Mouse (Mus musculus): Measurements from ENCODE around the gene Dok4. TPM values are rescaled to one million over a fixed set of nuclear protein-coding genes. Genes with fewer than 3 reads are reported as not detected.

Gene Dok4
- polyA plus RNA-seq (2015; fragmentation: Nextera tagmentation; extraction: Ambion mirVana), result 80.2 and 103 TPM in 2 replicates

GRCm38 (mm10) chr8:94876197-94876730 is at the start of gene Dok4:
Dok4 (minus strand) TSS chr8:94876330.
- 1% methylated on average over 19 of the region's 37 CpGs for WGBS
- peak; percentile 62 for ATAC-seq (ENCODE audit: low read depth)

DNA sequence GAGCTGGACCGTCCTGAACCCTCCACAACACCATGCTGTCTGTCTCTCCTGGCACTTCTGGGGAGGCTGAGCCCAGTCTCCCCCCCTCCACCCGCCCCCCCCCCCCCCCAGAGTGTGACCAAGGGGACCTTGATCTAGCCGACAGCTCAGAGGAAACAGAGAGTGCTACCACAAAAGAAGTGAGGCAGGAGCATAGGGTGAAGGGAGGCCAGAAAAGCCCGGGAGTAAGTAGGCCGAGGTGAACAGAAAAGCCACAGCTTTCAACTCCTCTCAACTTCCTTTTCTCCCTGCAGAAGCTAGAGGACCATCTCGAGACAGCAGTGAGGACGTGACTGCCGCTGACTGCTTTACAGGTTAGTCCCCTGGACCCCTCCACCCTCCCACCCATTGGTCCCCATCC is 47.3 kb upstream of the Dok4 start, which contains the start of gene Adgrg5:
Gene Adgrg5 (plus strand): TSS at position 290 of the 400 bp plus-strand sequence.
- Histone ChIP-seq H3K27ac (replicated peaks) (no peak within 1 kb of the TSS), H3K4me2 (no peak within 1 kb of the TSS), H3K4me3 (no peak within 1 kb of the TSS), H3K9me3 (no peaks in the 10 kb centered on the region), H3K9ac (0 out of 2 replicates have a peak within 1 kb of the TSS, but pooled peaks have one; percentile 17), H3K4me1 (replicated peaks) (0 out of 2 replicates have a peak, but pooled peaks cover 5% of the 10 kb centered on the region), H3K27me3 (peaks cover 5% of the 10 kb centered on the region), H3K36me3 (no peaks in the 10 kb centered on the region)
- 65% methylated on average over 7 of the region's 8 CpGs for WGBS
- no peak for ATAC-seq (ENCODE audit: low read depth)

More at GRCm38 (mm10) chr8:94876197-94876730, at the start of gene Dok4:
- Histone ChIP-seq H3K27me3 (peaks cover 23% of the 10 kb centered on the region), H3K9me3 (no peaks in the 10 kb centered on the region), H3K9ac (peak within 1 kb of the TSS; percentile 77), H3K4me3 (peak within 1 kb of the TSS; percentile 57), H3K36me3 (no peaks in the 10 kb centered on the region), H3K4me1 (replicated peaks) (peaks cover 46% of the 10 kb centered on the region), H3K4me2 (peak within 1 kb of the TSS; percentile 94), H3K27ac (replicated peaks) (peak within 1 kb of the TSS; percentile 63; the same call in 1 of the 2 replicates)

- ATAC-seq (ENCODE audit: low read depth), result no peak
- WGBS, result 33% methylated on average over 8 of the region's 8 CpGs
- no peak overlapping the region for H3K9ac ChIP-seq
- H3K4me1 ChIP-seq (replicated peaks), result peaks cover 11% of the 10 kb centered on the region
- H3K27me3 ChIP-seq, result peaks cover 13% of the 10 kb centered on the region
- no peak overlapping the region for H3K4me2 ChIP-seq
- H3K27ac ChIP-seq (replicated peaks), result no peak overlapping the region
- H3K36me3 ChIP-seq, result no peaks in the 10 kb centered on the region
- no peak overlapping the region for H3K4me3 ChIP-seq
- no peaks in the 10 kb centered on the region for H3K9me3 ChIP-seq
These were observed 46.5 kb upstream of the Dok4 start for GRCm38 (mm10) chr8:94922602-94923001.

DNA sequence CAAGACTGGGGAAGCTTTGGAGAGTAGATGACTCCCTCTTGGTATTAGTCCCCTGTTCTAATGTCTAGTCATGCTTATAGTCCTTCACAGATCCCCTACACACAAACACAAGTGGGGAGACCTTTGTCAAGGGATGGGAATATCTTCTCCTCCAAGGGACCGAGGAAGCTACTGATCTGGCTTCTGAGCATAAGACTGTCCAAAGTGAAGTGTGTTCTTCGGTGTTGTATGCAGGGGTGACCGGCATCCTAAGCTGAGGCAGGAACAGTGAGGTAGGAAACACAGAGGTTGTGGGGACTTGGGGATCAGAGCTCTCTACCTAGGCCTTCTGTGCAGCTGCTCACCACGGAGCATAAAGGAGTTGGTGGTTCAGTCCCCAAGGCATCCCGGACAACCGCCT is 46.0 kb upstream of the Dok4 start:
- H3K27me3 ChIP-seq, result peaks cover 16% of the 10 kb centered on the region
- no peak overlapping the region for H3K4me3 ChIP-seq
- 69% methylated on average over 6 of the region's 6 CpGs for WGBS
- no peak overlapping the region for H3K27ac ChIP-seq (replicated peaks)
- H3K9ac ChIP-seq, result no peak overlapping the region
- ATAC-seq (ENCODE audit: low read depth), result no peak
- H3K36me3 ChIP-seq, result no peaks in the 10 kb centered on the region
- peaks cover 15% of the 10 kb centered on the region for H3K4me1 ChIP-seq (replicated peaks)
- H3K9me3 ChIP-seq, result no peaks in the 10 kb centered on the region
- H3K4me2 ChIP-seq, result no peak overlapping the region

DNA sequence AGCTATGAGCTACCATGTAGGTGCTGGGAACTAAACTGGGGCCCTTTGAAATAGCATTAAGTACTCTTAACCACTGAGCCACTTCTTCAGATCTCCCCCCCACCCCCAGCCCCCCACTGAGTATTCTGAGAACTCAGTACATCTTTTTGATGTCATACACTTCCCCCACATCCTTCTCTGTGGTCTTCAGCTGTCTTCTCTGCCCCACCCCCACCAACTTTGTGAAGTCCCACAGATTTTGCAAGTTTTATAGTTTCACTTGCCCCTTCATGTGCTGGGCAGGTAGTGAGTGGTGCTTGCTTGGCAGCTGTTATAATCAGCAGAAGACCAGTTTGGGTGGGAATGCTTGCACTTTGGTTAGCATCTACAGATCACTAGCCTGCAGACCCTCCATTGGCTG is 43.1 kb upstream of the Dok4 start:
- no peak overlapping the region for H3K9ac ChIP-seq
- peaks cover 39% of the 10 kb centered on the region for H3K4me1 ChIP-seq (replicated peaks)
- peaks cover 31% of the 10 kb centered on the region for H3K27me3 ChIP-seq
- no peak for ATAC-seq (ENCODE audit: low read depth)
- no peaks in the 10 kb centered on the region for H3K36me3 ChIP-seq
- H3K4me2 ChIP-seq, result no peak overlapping the region
- H3K27ac ChIP-seq (replicated peaks), result no peak overlapping the region
- H3K9me3 ChIP-seq, result no peaks in the 10 kb centered on the region
- no peak overlapping the region for H3K4me3 ChIP-seq

DNA sequence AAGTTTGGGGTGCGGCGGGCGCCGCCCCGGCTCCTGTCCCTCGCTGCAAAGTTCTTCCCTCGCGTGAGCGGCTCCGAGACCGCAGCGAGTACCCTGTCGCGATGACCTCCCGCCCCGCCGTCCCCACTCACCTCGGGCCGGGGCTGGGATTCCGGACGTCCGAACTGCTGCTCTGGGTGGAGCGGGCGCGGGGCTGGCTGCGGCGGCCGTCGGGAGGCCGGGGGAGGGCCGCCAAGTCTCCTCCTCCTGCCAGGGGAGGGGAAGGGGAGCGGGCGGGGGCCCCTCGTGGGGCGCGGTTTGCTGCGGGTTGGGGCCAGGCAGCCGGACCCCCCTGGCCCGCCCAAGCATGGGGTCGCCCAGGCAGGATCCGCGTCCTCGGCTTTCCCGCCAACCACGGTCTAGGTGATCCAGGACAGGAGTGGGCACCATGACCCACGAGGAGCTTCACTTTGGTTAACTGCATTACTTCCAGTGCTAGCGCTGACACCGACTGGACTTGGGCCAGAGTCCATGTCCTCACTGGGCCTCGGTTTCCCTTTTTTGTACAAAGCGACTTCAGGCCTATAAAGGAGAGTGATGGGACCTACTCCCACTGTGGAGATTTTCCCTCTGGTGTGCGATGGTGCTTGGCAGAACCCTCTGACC is 41.8 kb upstream of the Dok4 start, which contains the start of gene Ccdc102a:
Gene Ccdc102a (minus strand): TSS at position 248 of the 645 bp plus-strand sequence.
- Histone ChIP-seq H3K4me2 (peak within 1 kb of the TSS; percentile 73), H3K27ac (replicated peaks) (0 out of 2 replicates have a peak within 1 kb of the TSS, but pooled peaks have one; percentile 33), H3K9me3 (no peaks in the 10 kb centered on the region), H3K27me3 (peaks cover 43% of the 10 kb centered on the region), H3K36me3 (no peaks in the 10 kb centered on the region), H3K9ac (peak within 1 kb of the TSS; percentile 70), H3K4me1 (replicated peaks) (peaks cover 49% of the 10 kb centered on the region), H3K4me3 (peak within 1 kb of the TSS; percentile 55)
- WGBS, result 4% methylated on average over 39 of the region's 51 CpGs
- peak; percentile 41; the same call in 1 of the 2 replicates for ATAC-seq (ENCODE audit: low read depth)

DNA sequence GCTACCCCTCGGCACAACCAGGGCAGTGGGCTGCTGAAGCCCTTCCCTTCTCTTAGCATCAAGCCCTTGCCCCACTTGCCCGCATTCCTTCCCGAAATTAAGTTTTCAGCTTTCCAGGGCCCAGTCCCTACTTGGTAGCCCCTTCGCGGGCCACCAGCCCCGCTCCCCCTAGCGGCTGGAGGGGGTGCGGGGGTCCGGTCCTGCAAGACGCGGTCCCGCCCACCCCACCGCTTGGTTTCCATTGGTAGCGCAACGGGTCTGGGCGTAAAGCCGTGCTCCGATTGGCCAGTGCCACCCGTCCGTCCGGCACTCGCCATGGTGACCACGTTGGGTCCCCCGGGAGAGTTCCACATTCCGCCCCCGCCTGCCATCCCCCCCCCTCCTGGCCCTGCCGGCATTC is 41.2 kb upstream of the Dok4 start:
- H3K4me2 ChIP-seq, result peak overlapping the region; percentile 73
- peak; percentile 91 for ATAC-seq (ENCODE audit: low read depth)
- H3K36me3 ChIP-seq, result no peaks in the 10 kb centered on the region
- H3K4me3 ChIP-seq, result peak overlapping the region; percentile 55
- WGBS, result 1% methylated on average over 27 of the region's 27 CpGs
- H3K9me3 ChIP-seq, result no peaks in the 10 kb centered on the region
- H3K4me1 ChIP-seq (replicated peaks), result peaks cover 48% of the 10 kb centered on the region
- peaks cover 49% of the 10 kb centered on the region for H3K27me3 ChIP-seq
- H3K9ac ChIP-seq, result peak overlapping the region; percentile 70
- H3K27ac ChIP-seq (replicated peaks), result 0 out of 2 replicates have a peak overlapping the region, but pooled peaks have one; percentile 33

GRCm38 (mm10) chr8:94916960-94917324 is 40.8 kb upstream of the Dok4 start:
- no peaks in the 10 kb centered on the region for H3K36me3 ChIP-seq
- H3K27ac ChIP-seq (replicated peaks), result no peak overlapping the region
- peak overlapping the region; percentile 70 for H3K9ac ChIP-seq
- 14% methylated on average over 10 of the region's 10 CpGs for WGBS
- H3K4me1 ChIP-seq (replicated peaks), result peaks cover 48% of the 10 kb centered on the region
- no peaks in the 10 kb centered on the region for H3K9me3 ChIP-seq
- peak overlapping the region; percentile 55 for H3K4me3 ChIP-seq
- ATAC-seq (ENCODE audit: low read depth), result no peak
- H3K4me2 ChIP-seq, result peak overlapping the region; percentile 73
- H3K27me3 ChIP-seq, result peaks cover 53% of the 10 kb centered on the region

DNA sequence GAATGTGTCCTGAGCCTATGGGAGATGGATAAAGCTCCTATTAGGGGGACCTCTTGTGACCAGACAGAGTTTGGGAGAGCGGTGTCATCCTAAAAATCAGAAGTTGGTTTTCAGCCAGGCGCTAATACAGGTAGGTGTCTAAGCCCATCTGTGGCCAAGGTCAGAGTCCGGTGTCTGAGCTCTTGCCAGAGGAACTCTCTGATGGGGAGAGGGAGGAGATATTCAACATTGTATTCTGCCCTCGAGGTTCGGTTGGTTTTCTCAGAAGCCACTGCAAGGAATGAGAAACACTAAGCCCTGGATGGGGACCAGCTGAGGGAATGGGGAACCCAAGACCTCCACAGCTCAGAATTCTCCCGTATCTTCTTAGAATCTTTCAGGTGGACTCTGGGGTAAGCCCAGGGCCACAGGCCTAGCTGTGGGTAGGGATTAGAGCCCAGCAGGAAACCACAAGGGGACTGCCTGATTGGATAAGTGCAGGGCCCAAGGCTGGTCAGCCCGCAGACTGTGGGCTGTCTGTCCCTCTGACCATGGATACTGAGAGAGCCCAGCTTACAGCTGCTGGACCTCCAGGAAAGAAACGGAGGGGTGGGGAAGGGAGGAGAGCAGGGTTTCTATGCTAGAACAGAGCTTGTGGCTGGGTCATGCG is 40.3 kb upstream of the Dok4 start:
- H3K4me3 ChIP-seq, result peak overlapping the region; percentile 55
- H3K4me1 ChIP-seq (replicated peaks), result peaks cover 48% of the 10 kb centered on the region
- H3K27me3 ChIP-seq, result peaks cover 58% of the 10 kb centered on the region
- no peak for ATAC-seq (ENCODE audit: low read depth)
- H3K4me2 ChIP-seq, result peak overlapping the region; percentile 73
- peak overlapping the region; percentile 70; the same call in 1 of the 2 replicates for H3K9ac ChIP-seq
- no peak overlapping the region for H3K27ac ChIP-seq (replicated peaks)
- H3K9me3 ChIP-seq, result no peaks in the 10 kb centered on the region
- 57% methylated on average over 9 of the region's 9 CpGs for WGBS
- H3K36me3 ChIP-seq, result no peaks in the 10 kb centered on the region

DNA sequence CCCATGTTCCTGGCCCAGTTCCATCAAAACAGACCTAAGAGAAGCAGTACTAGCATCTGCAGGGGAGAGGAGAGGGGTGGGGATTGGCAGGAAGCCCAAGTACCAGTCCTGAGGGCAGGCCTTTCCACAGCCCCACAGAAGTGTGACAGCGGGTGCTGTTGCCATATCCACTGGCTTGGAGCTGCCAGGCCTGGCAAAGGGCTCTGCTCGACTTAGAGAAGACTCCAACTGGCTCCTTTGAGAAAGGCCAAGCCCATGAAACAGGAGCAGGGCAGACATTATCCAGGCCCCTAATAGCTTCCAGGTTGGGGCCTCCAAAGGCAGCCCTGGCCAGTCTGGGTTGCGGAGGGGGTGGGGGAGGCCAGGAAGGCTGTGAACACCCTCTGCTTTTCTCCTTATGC is 38.6 kb upstream of the Dok4 start:
- ATAC-seq (ENCODE audit: low read depth), result no peak
- H3K4me3 ChIP-seq, result no peak overlapping the region
- no peaks in the 10 kb centered on the region for H3K36me3 ChIP-seq
- H3K9me3 ChIP-seq, result no peaks in the 10 kb centered on the region
- peaks cover 60% of the 10 kb centered on the region for H3K27me3 ChIP-seq
- H3K9ac ChIP-seq, result no peak overlapping the region
- H3K4me2 ChIP-seq, result no peak overlapping the region
- WGBS, result 66% methylated on average over 3 of the region's 3 CpGs
- H3K4me1 ChIP-seq (replicated peaks), result peaks cover 48% of the 10 kb centered on the region
- peak overlapping the region; percentile 24; the same call in 1 of the 2 replicates for H3K27ac ChIP-seq (replicated peaks)

DNA sequence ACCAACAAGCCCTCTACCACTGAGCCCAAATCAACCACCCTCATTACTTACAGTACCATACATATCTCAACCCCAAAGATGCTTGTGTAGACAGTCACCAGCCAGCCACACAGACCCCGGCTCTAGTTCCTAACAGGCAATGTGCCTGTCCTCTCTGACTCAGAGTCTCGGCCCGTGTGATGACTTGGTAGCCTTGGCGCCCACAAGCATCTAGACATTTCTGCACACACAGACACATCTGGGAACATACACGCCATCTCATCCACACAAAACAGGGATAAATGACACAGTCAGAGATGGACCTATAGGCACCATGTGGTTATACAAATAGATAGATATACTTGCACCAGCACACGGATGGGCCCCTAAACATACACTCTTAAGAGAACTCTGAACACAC is 38.1 kb upstream of the Dok4 start:
- H3K27me3 ChIP-seq, result peaks cover 60% of the 10 kb centered on the region
- H3K9me3 ChIP-seq, result no peaks in the 10 kb centered on the region
- no peak overlapping the region for H3K4me3 ChIP-seq
- H3K36me3 ChIP-seq, result no peaks in the 10 kb centered on the region
- WGBS, result 86% methylated on average over 6 of the region's 6 CpGs
- no peak overlapping the region for H3K27ac ChIP-seq (replicated peaks)
- H3K4me2 ChIP-seq, result no peak overlapping the region
- H3K9ac ChIP-seq, result no peak overlapping the region
- ATAC-seq (ENCODE audit: low read depth), result no peak
- peaks cover 48% of the 10 kb centered on the region for H3K4me1 ChIP-seq (replicated peaks)

DNA sequence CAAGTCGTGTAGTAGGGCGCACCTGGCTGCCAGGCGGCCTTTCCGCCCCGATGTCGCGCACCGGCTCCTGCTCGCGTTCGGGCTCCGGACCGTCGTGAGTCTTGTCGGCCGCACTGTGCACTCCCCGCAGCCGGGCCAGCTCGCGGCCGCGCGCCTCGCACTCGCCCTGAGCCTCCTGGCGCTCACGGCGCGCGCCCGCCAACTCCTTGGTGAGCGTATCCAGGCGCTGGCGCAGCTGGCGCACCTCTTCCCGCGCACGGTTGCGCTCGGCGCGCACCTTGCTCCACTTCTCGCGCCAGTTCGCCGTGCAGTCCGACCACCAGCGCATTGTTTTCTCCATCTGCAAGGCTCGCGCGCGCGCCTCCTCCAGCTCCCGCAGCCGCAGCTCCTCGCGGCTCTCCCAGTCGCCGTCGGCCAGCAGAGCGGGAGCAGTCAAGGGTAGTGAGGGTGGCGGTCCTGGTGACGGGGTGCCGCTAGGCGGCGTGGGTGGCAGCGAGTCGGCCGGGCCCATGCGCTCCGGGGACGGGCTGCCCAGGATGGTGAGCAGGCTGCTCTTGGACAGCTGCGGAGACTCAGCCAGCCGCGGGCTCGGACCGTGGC is 37.0 kb upstream of the Dok4 start:
- 3% methylated on average over 77 of the region's 77 CpGs for WGBS
- H3K27ac ChIP-seq (replicated peaks), result no peak overlapping the region
- H3K4me3 ChIP-seq, result peak overlapping the region; percentile 48
- peak; percentile 62 for ATAC-seq (ENCODE audit: low read depth)
- H3K36me3 ChIP-seq, result no peaks in the 10 kb centered on the region
- peaks cover 51% of the 10 kb centered on the region for H3K4me1 ChIP-seq (replicated peaks)
- peaks cover 52% of the 10 kb centered on the region for H3K27me3 ChIP-seq
- peak overlapping the region; percentile 66 for H3K9ac ChIP-seq
- H3K4me2 ChIP-seq, result peak overlapping the region; percentile 76
- H3K9me3 ChIP-seq, result no peaks in the 10 kb centered on the region

All from neural tube, embryonic 13.5 days (tissue).